Mouse (Mus musculus) liver, embryonic 13.5 days (tissue): ENCODE results near the gene Tmtc1. TPM values are rescaled to one million over a fixed set of nuclear protein-coding genes. Genes with fewer than 3 reads are reported as not detected.

ENCODE experiments used
- ATAC-seq: fragments of 200-750 bp; cut with Nextera tagmentation; 2 replicates; pipeline ENCODE4 v1.8.0; 2017; ENCODE audit warnings: low read depth, mild to moderate bottlenecking, moderate number of reproducible peaks, moderate library complexity
- DNase-seq: peaks from one replicate; pipeline ENCODE4 v3.0.0; 2022
- H3K27ac ChIP-seq: fragments of 300-500 bp; sonication (generic); 2 replicates; pipeline ENCODE4 v1.5.1; 2015; ENCODE audit warnings: moderate library complexity, mild to moderate bottlenecking, inconsistent platforms
- H3K27me3 ChIP-seq: fragments of 300-500 bp; sonication (generic); 2 replicates; pipeline ENCODE4 v1.6.1; 2015; ENCODE audit warnings: mild to moderate bottlenecking, inconsistent platforms
- H3K36me3 ChIP-seq: fragments of 300-500 bp; sonication (generic); 2 replicates; pipeline ENCODE4 v1.6.1; 2015; ENCODE audit warnings: mild to moderate bottlenecking, inconsistent platforms
- H3K4me1 ChIP-seq: fragments of 300-500 bp; sonication (generic); replicated peaks from 2 replicates; pipeline ENCODE4 v1.6.1; 2015; ENCODE audit warnings: inconsistent platforms
- H3K4me2 ChIP-seq: fragments of 300-500 bp; sonication (generic); 2 replicates; pipeline ENCODE4 v1.6.1; 2015; ENCODE audit warnings: inconsistent platforms, mild to moderate bottlenecking, moderate library complexity
- H3K4me3 ChIP-seq: fragments of 300-500 bp; sonication (generic); replicated peaks from 2 replicates; pipeline ENCODE4 v1.5.1; 2015; ENCODE audit warnings: mild to moderate bottlenecking, inconsistent platforms
- H3K9ac ChIP-seq: fragments of 300-500 bp; sonication (generic); 2 replicates; pipeline ENCODE4 v1.6.1; 2015; ENCODE audit warnings: mild to moderate bottlenecking, inconsistent platforms
- H3K9me3 ChIP-seq: fragments of 300-500 bp; sonication (generic); replicated peaks from 2 replicates; pipeline ENCODE4 v1.6.1; 2016; ENCODE audit warnings: inconsistent platforms
- whole genome bisulfite sequencing: fragments of 180-500 bp; shearing (Covaris S2); methylation state at CpG from one replicate; pipeline ENCODE4 v1.1.7; 2015; ENCODE audit not compliant: insufficient replicate concordance; 5-methylcytosine and 5-hydroxymethylcytosine counted together
- polyA plus RNA-seq: library from polyadenylated mRNA; unstranded; fragments of >200 nt; fragmentation: Nextera tagmentation; extraction: Ambion mirVana; gene quantifications from 2 replicates; pipeline ENCODE4 v1.2.1, GENCODE M21; 2015

The Tmtc1 gene
- polyA plus RNA-seq, 1 experiment from 2014 or later, result 0.10 TPM

GRCm38 (mm10) chr6:148420387-148420786 is 23.8 kb downstream of the Tmtc1 start:
- DNase-seq, result no peak
- no peaks in the 10 kb centered on the region for H3K36me3 ChIP-seq
- no peak overlapping the region for H3K27ac ChIP-seq
- no peak overlapping the region for H3K9ac ChIP-seq
- no peak overlapping the region for H3K4me2 ChIP-seq
- WGBS, result 58% methylated on average over 6 of the region's 6 CpGs
- H3K4me3 ChIP-seq, result no peak overlapping the region
- ATAC-seq, result no peak
- H3K4me1 ChIP-seq, result no peaks in the 10 kb centered on the region
- H3K27me3 ChIP-seq, result no peaks in the 10 kb centered on the region
- no peaks in the 10 kb centered on the region for H3K9me3 ChIP-seq

DNA sequence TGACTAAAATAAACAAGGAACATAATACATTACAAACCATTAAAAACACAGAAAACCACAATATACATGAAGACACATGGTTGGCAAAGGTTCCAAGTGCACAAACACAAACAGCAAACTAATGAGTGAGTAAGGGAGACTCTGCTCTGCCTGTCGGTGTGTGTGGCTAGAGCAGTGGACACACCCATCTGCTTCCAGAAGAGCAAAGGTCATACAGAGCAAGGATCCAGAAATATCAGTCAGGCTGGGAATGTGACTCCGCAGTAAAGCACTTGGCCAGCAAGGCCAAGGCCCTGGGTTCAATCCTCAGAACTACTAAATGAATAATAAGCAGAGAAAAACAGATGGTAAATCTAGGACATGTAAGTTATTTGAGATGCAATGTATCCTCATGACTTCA is 27.6 kb downstream of the Tmtc1 start:
- Histone ChIP-seq H3K36me3 (no peaks in the 10 kb centered on the region), H3K4me3 (no peak overlapping the region), H3K9ac (no peak overlapping the region), H3K27ac (no peak overlapping the region), H3K4me1 (no peaks in the 10 kb centered on the region), H3K9me3 (no peaks in the 10 kb centered on the region), H3K4me2 (no peak overlapping the region), H3K27me3 (no peaks in the 10 kb centered on the region)
- ATAC-seq (no peak), DNase-seq (no peak)
- 64% methylated on average over 2 of the region's 2 CpGs for WGBS

DNA sequence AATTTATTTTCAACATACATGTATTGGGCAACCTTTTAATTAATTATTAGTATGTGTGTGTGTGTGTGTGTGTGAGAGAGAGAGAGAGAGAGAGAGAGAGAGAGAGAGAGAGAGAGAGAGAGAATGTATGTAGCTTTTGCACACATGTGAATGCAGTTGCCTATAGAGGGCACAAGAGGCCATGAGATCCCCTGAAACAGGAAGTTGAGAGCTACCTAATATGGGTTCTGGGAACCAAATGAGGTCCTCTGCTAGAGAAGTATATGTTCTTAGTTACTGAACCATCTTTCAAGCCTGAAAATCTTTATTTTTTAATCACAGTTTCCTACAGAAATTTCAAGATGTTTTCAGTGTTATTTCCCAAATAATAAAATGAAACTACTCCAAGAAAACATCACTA is 30.6 kb downstream of the Tmtc1 start:
- Histone ChIP-seq H3K4me3 (no peak overlapping the region), H3K4me2 (no peak overlapping the region), H3K27me3 (no peaks in the 10 kb centered on the region), H3K27ac (no peak overlapping the region), H3K9me3 (no peaks in the 10 kb centered on the region), H3K4me1 (no peaks in the 10 kb centered on the region), H3K36me3 (no peaks in the 10 kb centered on the region), H3K9ac (no peak overlapping the region)
- no peak for DNase-seq
- no peak for ATAC-seq

DNA sequence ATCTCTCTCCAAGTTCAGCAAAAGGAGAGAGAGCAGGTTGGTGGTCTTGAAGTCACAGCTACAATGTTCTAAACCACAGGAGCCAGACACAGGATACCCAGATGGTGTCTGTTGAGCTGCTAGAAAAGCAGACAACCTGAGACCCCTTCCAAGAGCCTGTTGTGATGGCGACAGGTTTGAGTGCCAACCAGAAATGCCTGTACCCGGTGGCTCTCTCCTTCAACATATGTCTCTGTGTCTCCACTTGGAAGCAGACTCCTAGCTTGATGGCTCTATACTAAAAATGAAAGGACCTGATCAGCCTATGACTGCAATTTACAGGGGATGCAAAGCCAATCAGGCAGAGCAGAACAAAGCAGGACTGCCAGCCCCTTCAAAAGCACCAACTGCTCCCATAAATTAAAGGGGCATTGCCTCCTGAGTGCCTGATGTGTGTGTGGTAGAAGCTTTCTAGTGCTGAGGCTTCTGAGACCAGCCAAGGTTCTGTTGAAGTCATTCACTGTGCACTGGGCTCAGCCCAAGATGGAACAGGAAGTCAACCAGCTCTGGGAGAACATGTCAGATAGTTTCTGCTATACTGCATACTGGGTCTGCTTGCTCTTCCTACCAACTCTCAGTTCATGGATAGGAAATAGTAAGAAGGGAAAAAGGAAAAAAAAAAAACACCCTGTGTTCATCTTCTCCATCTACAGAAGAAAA is 37.2 kb downstream of the Tmtc1 start:
- no peak overlapping the region for H3K9ac ChIP-seq
- 47% methylated on average over 2 of the region's 2 CpGs for WGBS
- no peaks in the 10 kb centered on the region for H3K4me1 ChIP-seq
- H3K27me3 ChIP-seq, result no peaks in the 10 kb centered on the region
- no peaks in the 10 kb centered on the region for H3K9me3 ChIP-seq
- ATAC-seq (no peak), DNase-seq (no peak)
- no peaks in the 10 kb centered on the region for H3K36me3 ChIP-seq
- no peak overlapping the region for H3K4me3 ChIP-seq
- no peak overlapping the region for H3K27ac ChIP-seq
- no peak overlapping the region for H3K4me2 ChIP-seq

- DNase-seq, result no peak
Observed at GRCm38 (mm10) chr6:148405599-148405998, 38.6 kb downstream of the Tmtc1 start.

GRCm38 (mm10) chr6:148404500-148404899 is 39.7 kb downstream of the Tmtc1 start:
- Histone ChIP-seq H3K9ac (no peak overlapping the region), H3K4me1 (no peaks in the 10 kb centered on the region), H3K27ac (no peak overlapping the region), H3K36me3 (no peaks in the 10 kb centered on the region), H3K9me3 (no peaks in the 10 kb centered on the region), H3K4me2 (no peak overlapping the region), H3K4me3 (no peak overlapping the region), H3K27me3 (no peaks in the 10 kb centered on the region)
- 14% methylated on average over 1 of the region's 1 CpGs for WGBS
- DNase-seq (no peak), ATAC-seq (no peak)

More at GRCm38 (mm10) chr6:148405599-148405998, 38.6 kb downstream of the Tmtc1 start:
- H3K27ac ChIP-seq, result no peak overlapping the region
- WGBS, result 31% methylated on average over 2 of the region's 2 CpGs
- no peak overlapping the region for H3K4me2 ChIP-seq
- no peak overlapping the region for H3K4me3 ChIP-seq
- no peaks in the 10 kb centered on the region for H3K36me3 ChIP-seq
- no peaks in the 10 kb centered on the region for H3K9me3 ChIP-seq
- no peak for ATAC-seq
- H3K9ac ChIP-seq, result no peak overlapping the region
- H3K27me3 ChIP-seq, result no peaks in the 10 kb centered on the region
- no peaks in the 10 kb centered on the region for H3K4me1 ChIP-seq

GRCm38 (mm10) chr6:148403761-148404160 is 40.4 kb downstream of the Tmtc1 start:
- H3K27me3 ChIP-seq, result 0 out of 2 replicates have a peak, but pooled peaks cover 3% of the 10 kb centered on the region
- no peak overlapping the region for H3K27ac ChIP-seq
- ATAC-seq (no peak), DNase-seq (no peak)
- WGBS, result 38% methylated on average over 3 of the region's 3 CpGs
- no peak overlapping the region for H3K4me3 ChIP-seq
- H3K4me2 ChIP-seq, result no peak overlapping the region
- no peaks in the 10 kb centered on the region for H3K9me3 ChIP-seq
- no peaks in the 10 kb centered on the region for H3K36me3 ChIP-seq
- no peak overlapping the region for H3K9ac ChIP-seq
- H3K4me1 ChIP-seq, result no peaks in the 10 kb centered on the region

DNA sequence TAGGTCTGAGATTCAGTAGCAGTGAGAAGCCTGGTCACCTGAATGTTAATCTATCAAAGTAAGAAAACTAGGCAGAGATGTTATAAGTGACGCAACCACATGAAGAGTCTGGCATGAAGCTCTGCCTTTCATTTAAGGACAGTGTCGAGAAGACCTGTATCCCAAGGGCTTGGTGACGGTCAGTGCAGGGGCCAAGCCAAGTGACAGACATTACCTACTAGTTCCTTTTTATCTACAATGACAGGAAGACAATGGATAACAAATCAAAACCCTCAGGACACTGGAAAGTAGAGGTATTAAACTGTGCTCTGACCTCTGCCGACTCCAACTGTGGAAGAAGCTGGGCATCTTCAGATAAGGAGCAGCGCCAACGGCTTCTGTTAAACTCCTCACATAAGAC is 43.2 kb downstream of the Tmtc1 start:
- ATAC-seq, result no peak
- DNase-seq, result no peak
- no peak overlapping the region for H3K4me3 ChIP-seq
- no peaks in the 10 kb centered on the region for H3K36me3 ChIP-seq
- H3K4me1 ChIP-seq, result no peaks in the 10 kb centered on the region
- no peak overlapping the region for H3K9ac ChIP-seq
- 67% methylated on average over 6 of the region's 6 CpGs for WGBS
- H3K4me2 ChIP-seq, result no peak overlapping the region
- H3K27ac ChIP-seq, result no peak overlapping the region
- no peaks in the 10 kb centered on the region for H3K9me3 ChIP-seq
- 0 out of 2 replicates have a peak, but pooled peaks cover 3% of the 10 kb centered on the region for H3K27me3 ChIP-seq

DNA sequence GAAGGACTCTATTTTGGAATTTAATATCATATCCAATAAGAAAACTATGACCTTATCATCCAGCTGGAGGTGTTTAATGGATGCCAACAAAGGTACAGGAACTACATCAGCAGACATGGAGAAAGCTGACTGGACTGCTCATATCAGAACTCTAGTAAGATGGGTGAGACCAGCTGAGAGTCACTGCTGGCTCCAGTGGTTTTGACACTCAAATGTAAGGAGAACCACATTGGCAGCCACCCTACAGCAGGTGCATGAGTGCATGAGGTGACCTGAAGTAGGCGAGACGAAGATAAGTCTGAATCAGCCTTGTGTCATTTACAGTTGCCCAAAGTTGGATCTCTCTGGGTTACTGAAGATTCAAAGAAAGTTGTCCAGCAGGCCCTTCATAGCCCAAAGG is 44.6 kb downstream of the Tmtc1 start:
- no peak overlapping the region for H3K9ac ChIP-seq
- H3K4me3 ChIP-seq, result no peak overlapping the region
- H3K27me3 ChIP-seq, result 0 out of 2 replicates have a peak, but pooled peaks cover 3% of the 10 kb centered on the region
- H3K36me3 ChIP-seq, result no peaks in the 10 kb centered on the region
- DNase-seq, result no peak
- WGBS, result 62% methylated on average over 2 of the region's 2 CpGs
- H3K9me3 ChIP-seq, result no peaks in the 10 kb centered on the region
- H3K4me1 ChIP-seq, result no peaks in the 10 kb centered on the region
- H3K4me2 ChIP-seq, result no peak overlapping the region
- no peak overlapping the region for H3K27ac ChIP-seq
- ATAC-seq, result no peak

DNA sequence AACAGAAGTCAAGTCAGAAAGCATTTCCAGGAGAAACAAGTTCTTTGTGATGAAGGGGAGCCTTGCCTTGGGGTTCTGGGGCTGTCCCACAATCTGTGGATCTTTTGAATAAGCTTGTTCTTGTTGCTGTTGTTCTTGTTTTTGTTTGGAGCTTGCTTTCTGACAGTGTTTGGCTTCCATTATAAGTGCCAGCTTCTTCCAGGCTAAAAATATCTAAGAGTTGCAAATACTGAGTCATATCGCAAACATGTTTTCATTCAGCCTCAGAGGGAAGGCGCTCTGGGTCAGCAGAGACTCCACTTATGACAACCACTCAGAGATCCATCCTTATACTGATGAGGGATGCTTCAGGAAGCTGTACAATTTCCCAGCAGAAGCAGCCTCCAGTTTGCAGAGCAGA is 45.3 kb downstream of the Tmtc1 start:
- Histone ChIP-seq H3K36me3 (no peaks in the 10 kb centered on the region), H3K4me2 (no peak overlapping the region), H3K27ac (no peak overlapping the region), H3K4me3 (no peak overlapping the region), H3K4me1 (no peaks in the 10 kb centered on the region), H3K9ac (no peak overlapping the region), H3K27me3 (0 out of 2 replicates have a peak, but pooled peaks cover 3% of the 10 kb centered on the region), H3K9me3 (no peaks in the 10 kb centered on the region)
- no peak for ATAC-seq
- 63% methylated on average over 2 of the region's 2 CpGs for WGBS
- no peak for DNase-seq

DNA sequence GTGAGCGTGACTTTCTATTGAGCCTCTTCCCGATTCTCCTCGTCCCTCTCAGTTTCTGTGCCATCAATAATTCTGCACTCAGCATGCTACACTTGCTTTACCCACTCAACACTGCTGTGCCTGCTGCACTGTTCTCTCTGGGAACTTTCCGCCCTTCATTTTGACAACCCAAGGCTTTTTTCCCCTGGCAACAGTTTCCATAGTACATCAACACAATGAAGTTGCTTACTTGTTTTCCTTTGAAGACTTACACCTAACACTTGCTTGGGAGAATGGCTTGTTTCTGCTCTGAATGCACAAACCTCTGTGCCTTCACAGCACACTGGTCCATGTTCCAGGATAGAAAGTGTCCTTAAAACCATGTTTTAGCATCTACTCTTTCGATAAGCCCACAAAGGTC is 46.9 kb downstream of the Tmtc1 start:
- DNase-seq, result no peak
- Histone ChIP-seq H3K9me3 (no peaks in the 10 kb centered on the region), H3K36me3 (no peaks in the 10 kb centered on the region), H3K4me2 (no peak overlapping the region), H3K9ac (no peak overlapping the region), H3K4me1 (no peaks in the 10 kb centered on the region), H3K27ac (no peak overlapping the region), H3K27me3 (0 out of 2 replicates have a peak, but pooled peaks cover 3% of the 10 kb centered on the region), H3K4me3 (no peak overlapping the region)
- ATAC-seq, result no peak
- WGBS, result 75% methylated on average over 5 of the region's 5 CpGs

GRCm38 (mm10) chr6:148395272-148395671 is 48.9 kb downstream of the Tmtc1 start:
- 0 out of 2 replicates have a peak, but pooled peaks cover 3% of the 10 kb centered on the region for H3K27me3 ChIP-seq
- DNase-seq, result no peak
- 67% methylated on average over 3 of the region's 3 CpGs for WGBS

More at GRCm38 (mm10) chr6:148395272-148395671, 48.9 kb downstream of the Tmtc1 start:
- Histone ChIP-seq H3K4me3 (no peak overlapping the region), H3K4me2 (no peak overlapping the region), H3K27ac (no peak overlapping the region), H3K36me3 (no peaks in the 10 kb centered on the region), H3K9me3 (no peaks in the 10 kb centered on the region), H3K4me1 (no peaks in the 10 kb centered on the region), H3K9ac (no peak overlapping the region)
- no peak for ATAC-seq
